Mouse (Mus musculus): ENCODE measurements around the gene Bmper. TPM values are rescaled to one million over a fixed set of nuclear protein-coding genes. Genes with fewer than 3 reads are reported as not detected.

The Bmper gene
- total RNA-seq, 1 experiment from 2014 or later, result not detected

DNA sequence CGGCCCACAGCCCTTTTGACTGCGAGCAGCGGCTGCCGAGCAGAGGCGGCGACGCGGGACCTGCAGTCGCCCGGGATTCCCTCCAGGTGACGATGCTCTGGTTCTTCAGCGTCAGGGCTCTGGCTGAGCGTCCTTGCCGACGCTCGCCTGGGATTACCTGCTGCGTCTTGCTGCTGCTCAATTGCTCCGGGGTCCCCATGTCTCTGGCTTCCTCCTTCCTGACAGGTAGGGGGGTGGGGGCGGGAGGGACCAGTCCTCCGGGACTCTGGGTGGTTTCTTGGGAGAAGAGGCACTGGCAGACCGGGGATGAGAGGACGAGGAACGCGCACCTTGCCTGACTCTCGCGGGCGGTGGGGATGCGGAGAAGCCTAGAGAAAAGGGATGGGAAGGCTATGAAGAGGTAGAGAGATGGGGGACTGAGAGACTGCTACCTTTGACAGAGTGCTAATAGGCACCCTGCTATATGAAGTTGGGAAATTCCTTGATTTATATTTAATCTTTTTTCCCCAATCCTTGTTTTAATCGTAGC, 737 bp downstream of the Bmper start:
- ATAC-seq (ENCODE audit: extremely low read depth, insufficient number of reproducible peaks, low FRiP score, poor library complexity, severe bottlenecking), result no peak

DNA sequence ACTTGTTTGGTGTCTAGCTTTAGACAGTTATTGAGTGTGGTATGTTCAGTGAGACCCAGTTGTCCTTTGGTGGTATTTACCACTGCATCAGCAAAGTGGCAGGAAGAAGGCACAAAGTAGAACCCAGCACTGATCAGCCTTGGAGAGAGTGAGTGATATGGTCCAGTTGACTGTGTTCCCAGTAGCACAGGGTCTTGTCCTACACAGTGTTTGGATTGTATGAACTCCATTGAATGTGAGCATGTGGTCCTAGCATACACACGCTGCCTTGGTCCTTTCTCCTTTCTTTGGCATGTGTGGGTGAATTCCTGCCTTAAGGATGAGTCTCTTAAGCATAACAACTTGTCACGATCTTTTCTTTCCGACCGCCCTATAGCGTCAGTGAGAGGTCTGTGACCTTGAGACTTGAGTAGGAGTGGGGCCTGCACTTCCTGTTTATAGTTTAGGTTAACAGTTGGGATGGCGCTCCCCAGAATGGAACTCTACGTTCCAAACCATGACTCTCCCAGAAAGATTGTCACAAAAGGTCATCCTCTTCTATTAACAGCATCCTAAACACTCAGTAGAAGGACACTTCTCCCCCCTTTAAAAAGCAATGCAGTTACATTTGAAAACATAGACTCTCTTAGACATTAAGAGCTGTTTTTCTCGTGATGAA, 10.7 kb downstream of the Bmper start:
- no peak for ATAC-seq (ENCODE audit: extremely low read depth, insufficient number of reproducible peaks, low FRiP score, poor library complexity, severe bottlenecking)

- no peak for ATAC-seq (ENCODE audit: extremely low read depth, insufficient number of reproducible peaks, low FRiP score, poor library complexity, severe bottlenecking)
Observed at GRCm38 (mm10) chr9:23235368-23236002, 12.6 kb downstream of the Bmper start.

DNA sequence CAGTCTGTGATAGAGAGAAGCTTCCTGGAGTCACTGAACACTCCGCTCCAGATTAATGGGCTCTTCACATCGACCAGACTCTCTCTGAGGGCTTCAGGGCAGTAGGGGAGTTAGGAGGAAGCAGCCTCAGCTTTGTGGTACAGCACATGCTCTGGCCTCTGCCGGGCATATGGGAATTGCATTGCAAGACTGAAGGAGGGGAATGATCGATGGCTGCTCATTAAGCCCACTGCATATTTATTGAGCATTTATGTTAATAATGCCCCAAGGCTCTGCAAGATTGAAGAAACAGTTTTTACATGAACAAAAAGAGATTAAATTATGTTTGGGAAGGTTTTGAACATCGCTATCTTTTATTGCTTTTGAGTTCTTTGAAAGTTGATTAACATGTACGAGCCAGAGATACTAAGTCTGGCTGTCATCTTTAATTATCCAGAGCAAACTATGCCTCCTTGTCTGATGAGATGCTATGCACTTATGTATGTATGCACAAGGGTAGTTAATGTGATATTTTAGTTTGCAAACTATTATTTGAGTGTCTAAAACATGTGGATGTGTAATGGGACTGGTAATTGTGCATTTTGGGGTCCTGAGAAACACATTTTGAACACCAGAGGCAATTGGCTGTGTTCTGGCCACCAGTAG, 13.9 kb downstream of the Bmper start:
- ATAC-seq (ENCODE audit: extremely low read depth, insufficient number of reproducible peaks, low FRiP score, poor library complexity, severe bottlenecking), result no peak

DNA sequence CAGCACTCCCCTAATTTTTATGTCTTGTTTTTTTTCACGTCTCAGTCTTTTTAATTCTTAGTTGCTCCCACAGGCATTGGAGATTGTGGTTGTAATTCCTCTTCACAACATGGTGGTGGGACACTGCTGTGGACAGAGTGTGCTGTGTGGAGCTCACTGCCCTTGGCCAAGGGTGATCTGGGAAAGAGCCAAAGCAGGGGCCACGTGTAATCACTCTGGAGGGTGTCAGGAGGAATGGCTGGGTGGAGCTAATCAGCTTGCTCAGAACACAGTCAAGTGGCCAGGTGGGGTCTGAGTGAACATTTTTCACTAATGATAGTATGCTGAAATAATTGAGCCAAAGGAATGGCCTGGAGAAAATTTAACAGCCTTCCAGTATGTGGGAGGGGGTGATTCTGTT, 16.1 kb downstream of the Bmper start:
- ATAC-seq (ENCODE audit: extremely low read depth, insufficient number of reproducible peaks, low FRiP score, poor library complexity, severe bottlenecking), result no peak

DNA sequence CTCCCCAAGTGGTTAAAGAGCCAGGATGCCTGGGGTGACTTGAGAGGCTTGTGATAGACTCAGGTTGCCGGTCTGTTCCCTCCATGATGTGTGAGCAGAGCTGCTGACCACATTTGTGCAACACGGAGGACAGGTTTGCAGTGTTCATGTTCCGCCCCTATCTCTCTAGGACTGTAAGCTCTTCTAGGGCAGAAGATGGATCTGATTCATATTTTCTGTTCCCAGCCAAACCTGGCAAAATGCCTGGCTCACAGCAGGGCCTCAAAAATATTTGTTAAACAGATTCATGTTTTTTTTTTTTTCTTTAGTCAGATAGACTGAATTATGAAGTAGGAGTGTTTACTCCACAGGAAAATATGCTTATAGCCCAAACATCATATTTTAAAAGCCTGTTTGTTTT, 20.0 kb downstream of the Bmper start:
- ATAC-seq (ENCODE audit: extremely low read depth, insufficient number of reproducible peaks, low FRiP score, poor library complexity, severe bottlenecking), result no peak

DNA sequence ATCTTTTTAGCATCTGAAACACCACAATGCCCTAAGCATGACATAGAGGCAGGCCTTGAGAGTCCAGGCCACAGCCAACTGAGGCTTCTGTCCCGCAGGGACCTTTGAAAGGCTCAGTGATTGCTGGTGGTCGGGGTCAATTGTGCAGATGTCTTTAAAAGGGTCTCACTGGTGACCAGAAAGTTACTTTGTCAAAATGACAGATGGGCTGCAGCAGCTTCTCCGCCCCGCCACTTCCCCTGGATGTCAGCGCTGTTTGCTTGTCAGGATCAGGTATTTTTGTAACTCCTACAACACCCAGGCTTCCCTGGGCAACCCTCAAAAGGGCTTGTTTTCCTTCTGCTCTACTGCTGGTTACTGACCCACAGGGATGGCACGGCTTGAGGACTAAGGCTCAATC, 21.0 kb downstream of the Bmper start:
- ATAC-seq (ENCODE audit: extremely low read depth, insufficient number of reproducible peaks, low FRiP score, poor library complexity, severe bottlenecking), result no peak

DNA sequence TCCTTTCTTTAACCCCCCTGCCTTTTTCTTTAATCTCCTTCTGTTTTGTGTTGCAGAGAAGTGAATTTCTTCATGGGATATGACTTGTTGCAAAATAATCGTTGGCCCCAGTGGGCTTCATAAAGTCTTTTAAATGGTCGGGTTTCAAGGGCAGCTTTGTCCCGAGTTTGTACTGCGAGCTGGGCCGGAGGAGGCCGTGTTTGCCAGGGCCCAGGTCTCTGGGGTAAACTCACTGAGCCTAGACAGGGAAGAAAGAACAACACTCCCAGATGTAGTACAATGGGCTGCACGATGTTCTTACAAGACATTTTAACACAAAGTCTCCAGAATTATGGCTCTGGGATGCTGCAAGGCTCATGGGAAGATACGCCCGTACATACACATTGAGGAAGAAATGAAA, 23.5 kb downstream of the Bmper start:
- ATAC-seq (ENCODE audit: extremely low read depth, insufficient number of reproducible peaks, low FRiP score, poor library complexity, severe bottlenecking), result no peak

DNA sequence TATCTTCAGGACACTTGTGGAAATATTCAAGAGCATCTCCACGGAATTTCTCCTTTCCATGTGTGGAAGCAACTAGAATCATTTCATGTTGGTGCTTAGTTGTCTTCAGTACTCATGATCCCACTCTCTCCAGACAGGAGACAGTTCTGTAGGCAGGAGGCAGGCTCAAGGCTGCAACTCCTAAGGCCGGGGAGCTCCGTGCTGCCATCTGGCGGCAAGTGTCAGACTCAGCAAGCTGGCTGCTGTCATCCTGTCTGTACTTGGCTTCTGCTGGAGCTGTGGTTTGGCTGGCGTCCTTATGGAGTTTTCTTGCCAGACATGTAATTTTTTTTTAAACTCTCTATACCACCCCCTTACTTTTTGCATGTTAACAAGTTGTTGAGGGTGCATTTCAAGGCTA, 27.1 kb downstream of the Bmper start:
- ATAC-seq (ENCODE audit: extremely low read depth, insufficient number of reproducible peaks, low FRiP score, poor library complexity, severe bottlenecking), result no peak

- no peak for ATAC-seq (ENCODE audit: extremely low read depth, insufficient number of reproducible peaks, low FRiP score, poor library complexity, severe bottlenecking)
Observed at GRCm38 (mm10) chr9:23251001-23251400, 28.1 kb downstream of the Bmper start.

GRCm38 (mm10) chr9:23253624-23254023, 30.7 kb downstream of the Bmper start:
- no peak for ATAC-seq (ENCODE audit: extremely low read depth, insufficient number of reproducible peaks, low FRiP score, poor library complexity, severe bottlenecking)

DNA sequence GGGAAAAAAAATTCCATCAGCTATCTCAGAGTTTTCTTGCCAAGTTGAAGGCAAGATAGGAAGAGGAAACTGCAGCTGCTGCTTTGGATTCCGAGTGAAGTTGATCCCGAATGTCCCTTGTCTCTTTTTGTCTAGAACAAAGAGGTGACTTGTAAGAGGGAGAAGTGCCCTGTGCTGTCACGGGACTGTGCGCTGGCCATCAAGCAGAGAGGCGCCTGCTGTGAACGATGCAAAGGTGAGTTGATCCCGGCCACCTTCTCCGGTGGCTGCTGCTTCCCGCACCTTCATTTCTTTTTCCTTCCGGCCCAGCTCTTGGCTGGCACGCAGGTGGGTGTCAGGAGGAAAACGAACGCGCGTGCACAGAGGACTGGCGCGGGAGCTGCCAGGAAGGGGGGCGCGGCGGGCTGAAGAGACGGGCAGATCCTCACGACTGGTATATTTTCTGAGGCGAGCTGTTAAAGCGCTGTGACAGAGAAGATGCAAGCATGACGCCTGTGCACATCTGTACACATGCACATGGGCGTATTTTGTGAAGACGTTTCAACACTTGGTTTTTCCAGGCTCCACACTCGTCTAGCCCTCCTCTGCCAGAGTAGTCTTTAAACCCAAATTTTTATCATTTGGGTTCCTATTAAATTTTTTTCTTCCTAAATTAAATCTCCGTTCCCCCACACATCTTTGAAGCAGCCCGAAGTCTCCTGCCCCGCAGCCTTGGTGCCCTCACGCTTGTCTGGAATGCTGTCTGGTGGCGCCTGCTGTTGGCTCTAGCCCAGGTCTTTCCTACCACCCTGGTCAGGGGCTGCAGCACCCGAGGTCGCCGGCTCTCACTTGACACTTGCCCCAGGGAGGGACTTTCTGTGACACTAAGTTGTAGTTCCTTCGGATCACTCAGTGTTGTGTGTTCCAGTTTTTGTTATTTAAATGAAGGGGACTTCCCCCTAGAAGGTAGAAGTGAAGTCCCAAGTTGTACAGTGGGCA, 31.6 kb downstream of the Bmper start:
- ATAC-seq (ENCODE audit: extremely low read depth, insufficient number of reproducible peaks, low FRiP score, poor library complexity, severe bottlenecking), result no peak

DNA sequence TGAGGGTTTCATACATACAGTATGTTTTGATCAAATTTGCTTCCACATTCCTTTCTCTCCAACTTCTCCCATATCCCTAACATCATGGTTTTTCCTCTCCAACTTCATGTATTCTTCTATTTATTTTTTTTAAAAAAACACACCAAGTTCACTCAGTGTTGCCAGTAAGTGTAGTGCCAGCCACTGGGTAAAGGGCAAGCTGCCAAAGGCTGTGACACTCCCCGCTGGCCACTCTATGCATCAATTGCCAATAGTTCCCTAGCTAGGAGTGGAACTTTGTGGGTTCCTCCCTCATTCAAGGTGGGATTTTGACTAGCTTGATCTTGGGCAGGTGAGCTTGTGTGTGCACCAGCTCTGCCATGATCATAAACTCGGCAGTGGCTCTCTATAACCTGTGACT, 33.0 kb downstream of the Bmper start:
- ATAC-seq (ENCODE audit: extremely low read depth, insufficient number of reproducible peaks, low FRiP score, poor library complexity, severe bottlenecking), result no peak

GRCm38 (mm10) chr9:23256576-23256975, 33.7 kb downstream of the Bmper start:
- no peak for ATAC-seq (ENCODE audit: extremely low read depth, insufficient number of reproducible peaks, low FRiP score, poor library complexity, severe bottlenecking)

- no peak for ATAC-seq (ENCODE audit: extremely low read depth, insufficient number of reproducible peaks, low FRiP score, poor library complexity, severe bottlenecking)
Observed at GRCm38 (mm10) chr9:23261834-23262233, 39.0 kb downstream of the Bmper start.

DNA sequence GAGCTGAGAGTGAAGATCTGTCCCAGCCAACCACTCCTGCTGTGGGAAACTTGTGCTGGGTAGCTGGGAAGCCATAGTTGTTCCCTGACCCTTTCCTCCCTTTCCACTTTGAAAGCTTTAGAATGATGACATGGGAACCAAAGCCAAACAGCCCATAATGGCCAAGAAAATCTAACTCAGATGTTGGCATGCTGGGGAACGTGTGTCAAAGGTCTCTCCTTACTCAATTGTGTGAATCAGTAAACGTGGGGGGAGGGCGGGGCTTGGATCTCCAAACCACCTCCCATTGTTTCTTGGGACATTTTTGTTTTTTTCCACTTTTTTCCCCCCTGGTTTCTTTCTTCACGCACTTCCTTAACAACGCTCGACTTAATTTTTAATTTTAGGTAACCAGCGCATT, 40.0 kb downstream of the Bmper start:
- ATAC-seq (ENCODE audit: extremely low read depth, insufficient number of reproducible peaks, low FRiP score, poor library complexity, severe bottlenecking), result no peak

DNA sequence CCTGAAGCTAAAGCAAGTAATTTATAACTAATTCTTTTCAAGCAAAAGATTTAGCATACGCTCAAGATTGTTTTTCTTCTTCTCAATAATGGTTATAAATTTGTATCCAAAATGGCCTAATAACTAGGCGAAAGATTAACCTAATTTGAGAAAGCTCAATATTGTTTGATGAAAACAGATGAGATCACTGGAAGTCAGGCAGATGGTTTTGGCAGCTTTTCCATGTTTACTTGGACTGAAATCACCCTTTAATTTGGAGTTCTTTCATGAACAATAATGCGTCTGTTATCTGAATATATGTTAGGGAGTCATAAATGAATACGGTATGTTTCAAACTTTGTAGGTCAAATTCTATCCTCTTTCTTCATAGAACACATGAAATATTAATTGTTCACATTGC, 41.6 kb downstream of the Bmper start:
- no peak for ATAC-seq (ENCODE audit: extremely low read depth, insufficient number of reproducible peaks, low FRiP score, poor library complexity, severe bottlenecking)

DNA sequence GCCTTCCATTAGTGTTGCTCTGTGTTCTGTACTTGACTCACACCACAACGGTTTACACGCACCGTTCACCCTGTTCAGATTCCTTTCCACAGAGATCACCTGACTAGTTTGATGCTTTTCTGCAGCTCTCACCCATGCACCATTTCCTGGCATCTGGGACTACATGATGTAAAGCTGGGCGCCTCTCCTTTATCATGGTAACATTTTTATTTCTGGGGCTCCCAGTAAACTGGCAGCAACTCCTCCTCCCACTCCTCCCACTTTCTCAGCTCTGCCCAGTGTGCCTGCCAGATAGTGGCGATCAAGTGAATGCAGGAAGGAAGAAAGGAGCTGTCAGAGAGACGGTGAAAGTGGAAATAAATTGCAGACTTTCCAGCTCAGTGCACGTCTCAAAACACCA, 45.7 kb downstream of the Bmper start:
- no peak for ATAC-seq (ENCODE audit: extremely low read depth, insufficient number of reproducible peaks, low FRiP score, poor library complexity, severe bottlenecking)

GRCm38 (mm10) chr9:23269087-23269486, 46.2 kb downstream of the Bmper start:
- ATAC-seq (ENCODE audit: extremely low read depth, insufficient number of reproducible peaks, low FRiP score, poor library complexity, severe bottlenecking), result no peak

Data from neutrophil, adult 5-6 weeks (primary cell).